Mouse (Mus musculus): Measurements from ENCODE around the gene Gtsf2.
"Not testable (repeated sequence)": the region's sequence is repeated elsewhere in the genome, so short reads cannot be mapped to it uniquely, and the experiment has no call there.

Gene Gtsf2

DNA sequence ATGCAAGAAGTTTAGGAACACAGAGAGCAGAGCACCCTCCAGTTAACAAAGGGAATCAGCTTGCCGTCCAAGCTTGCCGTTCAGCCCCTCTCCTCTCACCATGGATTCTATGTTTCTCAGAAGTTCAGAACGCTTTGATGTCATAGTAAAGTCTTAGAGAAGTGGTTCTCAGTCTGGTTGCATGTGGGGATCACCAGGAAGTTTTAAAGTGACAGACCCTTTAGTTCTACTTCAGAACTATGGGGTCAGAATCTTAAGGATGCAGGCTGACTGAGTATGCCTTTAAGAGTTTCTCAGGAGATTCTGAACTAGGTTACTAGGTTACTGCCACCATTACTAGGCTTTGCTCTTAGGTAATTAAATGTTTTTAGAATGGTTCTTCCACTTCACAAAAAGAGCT, at the start of gene Gtsf2:
TSS of gene Gtsf2 (minus strand) at position 101 of the 400 bp plus-strand sequence.
- no peak for DNase-seq (ENCODE audit: low spot score)

DNA sequence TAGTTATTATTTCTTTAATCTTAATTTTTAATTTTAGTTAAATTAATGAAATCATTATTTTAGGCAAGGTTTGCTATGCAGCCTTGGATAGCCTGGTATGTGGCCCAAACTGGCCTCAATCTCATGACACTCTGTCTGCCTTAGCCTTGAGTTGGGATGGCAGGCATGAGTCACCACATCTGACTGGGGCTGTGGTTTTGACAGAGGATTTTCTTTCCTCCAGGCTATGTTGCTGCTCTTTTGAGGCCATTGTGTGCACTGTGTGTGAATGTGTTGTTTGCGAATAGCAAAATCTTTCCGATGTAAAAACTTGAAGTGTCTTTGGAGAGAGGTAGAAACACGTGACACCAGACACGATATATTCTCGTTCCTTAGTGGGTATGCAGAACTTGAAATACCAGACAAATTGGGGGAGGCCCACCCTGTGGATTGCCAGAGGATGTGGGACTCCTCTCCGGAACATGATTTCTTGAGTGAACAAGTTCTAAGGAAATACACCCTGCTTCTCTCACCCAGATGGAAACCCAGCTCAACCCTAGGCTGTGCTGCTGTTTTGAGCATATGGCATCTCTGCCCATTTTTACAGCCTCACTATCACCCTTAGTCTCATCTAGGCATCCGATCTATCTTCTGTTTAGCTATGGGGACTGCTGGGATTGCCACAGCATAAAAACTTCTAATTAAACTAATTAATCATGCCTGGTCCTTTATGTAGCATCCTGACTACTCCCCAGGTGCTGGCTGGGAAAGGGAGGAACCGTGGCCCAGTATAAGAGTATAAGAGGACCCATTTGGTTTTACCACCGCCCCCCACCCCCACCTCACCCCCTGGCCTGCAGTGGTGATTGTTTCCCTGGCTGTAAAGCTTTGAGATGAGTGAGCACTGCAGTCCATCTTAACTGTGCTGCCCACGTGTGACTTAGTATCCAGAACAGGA, 48.2 kb upstream of the Gtsf2 start:
- DNase-seq (ENCODE audit: low spot score) = no peak

DNA sequence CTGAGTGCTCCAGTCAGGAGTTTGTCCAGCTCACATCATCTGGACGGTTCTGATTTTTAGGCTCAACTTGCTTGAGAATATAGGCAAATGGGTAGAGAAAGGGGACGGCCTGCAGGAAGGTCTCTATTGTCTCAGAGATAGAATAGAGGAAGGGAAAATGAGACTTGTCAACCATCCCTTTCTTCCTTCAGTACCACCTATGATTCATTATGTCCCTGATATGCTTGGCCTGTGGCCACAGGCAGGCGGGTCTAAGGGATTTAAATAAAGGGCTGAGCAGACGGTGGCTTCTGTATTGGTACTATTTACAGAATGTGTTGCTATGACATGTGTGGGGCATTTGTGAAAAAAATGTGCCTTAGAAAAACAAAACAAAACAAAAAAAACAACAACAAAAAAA, 40.1 kb upstream of the Gtsf2 start:
- DNase-seq (ENCODE audit: low spot score) = no peak

DNA sequence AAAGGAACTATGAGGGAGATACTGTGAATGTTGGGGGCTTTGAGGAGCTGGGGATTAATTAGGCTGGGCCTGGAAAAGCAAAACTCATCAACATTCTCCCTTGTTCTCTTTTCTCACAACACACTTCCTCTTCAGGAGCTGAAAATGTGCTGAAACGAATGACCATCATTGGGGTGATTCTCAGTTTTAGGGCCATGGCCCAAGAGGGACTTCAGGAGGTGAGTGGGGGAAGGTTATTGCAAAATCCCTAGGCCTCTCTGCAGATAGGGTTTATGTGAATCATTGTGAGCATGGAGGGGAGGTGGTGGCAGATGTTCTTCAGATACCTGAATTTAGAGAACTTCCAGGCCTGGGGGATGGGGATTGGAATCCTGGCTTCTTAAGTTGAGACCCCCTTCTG, 38.4 kb upstream of the Gtsf2 start:
- no peak for DNase-seq (ENCODE audit: low spot score)

DNA sequence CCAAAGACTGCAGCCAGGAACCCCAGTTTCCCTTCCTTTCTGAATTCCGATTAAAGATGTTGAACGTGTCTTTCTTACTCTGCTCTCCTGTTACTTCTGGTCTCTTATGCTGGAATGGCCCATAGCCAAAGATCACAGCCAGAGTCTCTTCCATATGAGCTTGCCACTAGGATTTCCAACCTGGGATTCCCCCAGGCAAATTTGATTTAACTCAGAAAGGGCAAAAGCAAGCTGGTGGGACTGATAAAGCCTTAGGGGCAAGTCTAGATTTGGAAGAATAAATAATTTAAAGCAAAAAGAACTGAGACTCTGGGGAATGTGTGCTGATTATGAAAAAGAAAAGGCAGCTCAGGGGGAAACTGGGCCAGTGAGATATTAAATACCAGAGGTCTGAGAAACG, 36.8 kb upstream of the Gtsf2 start:
- no peak for DNase-seq (ENCODE audit: low spot score)

DNA sequence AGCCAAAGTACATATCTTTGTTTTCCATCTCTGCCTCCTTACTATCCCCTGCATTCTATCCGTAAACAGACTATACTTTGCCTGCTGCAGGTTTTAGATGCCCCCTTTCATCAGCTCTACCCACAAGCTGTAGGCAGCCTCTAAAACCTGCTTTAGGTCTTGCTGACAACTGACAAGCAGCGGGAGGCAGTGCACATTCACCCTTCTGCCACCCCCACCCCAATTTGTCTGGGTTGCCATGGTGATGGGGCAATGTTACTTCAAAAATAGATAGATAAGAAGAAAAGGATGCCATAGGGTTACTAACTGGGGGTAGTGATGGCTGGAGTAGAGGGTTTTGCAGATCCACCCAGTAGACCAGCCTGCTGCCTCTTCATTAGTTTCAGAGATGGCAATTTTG, 36.2 kb upstream of the Gtsf2 start:
- DNase-seq (ENCODE audit: low spot score) = no peak

DNA sequence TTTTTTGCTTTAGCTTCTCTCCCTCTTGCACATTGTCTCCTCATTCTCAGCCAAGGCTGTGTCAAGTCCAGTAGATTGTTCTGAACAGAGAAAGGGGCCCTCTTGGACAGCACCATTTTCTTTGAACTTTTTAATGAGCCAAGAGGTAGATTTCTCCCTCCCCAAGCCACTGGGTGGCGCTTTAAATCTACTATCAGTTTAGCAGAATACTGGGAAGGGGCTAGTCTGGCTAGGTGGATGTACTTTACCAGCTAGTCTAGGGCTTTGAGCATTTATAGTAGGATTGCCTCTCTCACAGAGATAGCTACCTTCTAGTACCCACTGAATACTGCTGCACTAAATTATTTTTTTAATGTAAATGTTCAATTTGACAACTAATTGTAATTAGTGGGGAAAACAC, 34.2 kb upstream of the Gtsf2 start:
- DNase-seq (ENCODE audit: low spot score) = no peak

DNA sequence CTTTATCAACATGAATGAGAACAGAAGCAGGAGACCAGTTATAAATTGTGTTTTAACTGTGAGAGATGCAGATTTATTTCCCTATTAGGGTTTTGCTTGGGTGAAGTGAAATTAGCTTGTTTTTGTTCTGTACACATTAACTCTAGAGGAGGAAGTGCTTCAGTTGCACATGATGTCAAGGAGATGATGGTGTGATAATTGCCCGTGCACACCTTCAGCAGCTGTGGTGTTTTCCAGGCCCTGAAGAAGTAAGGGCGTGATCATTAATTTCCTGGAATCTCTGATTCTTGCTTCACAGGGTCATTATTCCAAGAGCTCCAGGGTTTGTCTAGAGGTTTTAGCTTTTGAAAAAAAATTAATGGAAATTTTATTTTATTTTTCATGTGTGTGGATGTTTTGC, 31.9 kb upstream of the Gtsf2 start:
- no peak for DNase-seq (ENCODE audit: low spot score)

DNA sequence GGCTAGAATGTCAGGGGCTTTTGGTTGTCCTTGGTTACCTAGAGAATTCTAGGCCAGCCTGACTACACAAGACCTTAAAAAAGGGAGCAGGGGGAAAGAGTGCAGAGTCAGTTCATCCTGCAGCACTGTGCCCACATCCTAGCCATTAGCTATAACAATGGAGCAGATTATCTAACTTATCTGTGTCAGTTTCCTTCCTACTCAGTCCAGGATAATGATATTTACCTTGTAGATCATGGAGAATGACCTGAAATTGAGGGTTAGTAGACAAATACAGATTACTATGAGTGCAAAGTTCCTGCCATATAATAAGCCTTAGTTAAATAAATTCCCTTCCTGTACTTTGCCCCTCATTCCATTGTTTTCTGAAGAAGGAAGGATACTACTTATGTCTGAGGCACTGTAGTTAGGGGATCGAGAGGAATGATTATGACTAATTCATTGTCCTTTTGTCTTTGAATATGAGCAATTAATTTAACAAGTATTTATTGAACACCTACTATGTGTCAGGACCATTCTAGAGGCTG, 30.9 kb upstream of the Gtsf2 start:
- no peak for DNase-seq (ENCODE audit: low spot score)

DNA sequence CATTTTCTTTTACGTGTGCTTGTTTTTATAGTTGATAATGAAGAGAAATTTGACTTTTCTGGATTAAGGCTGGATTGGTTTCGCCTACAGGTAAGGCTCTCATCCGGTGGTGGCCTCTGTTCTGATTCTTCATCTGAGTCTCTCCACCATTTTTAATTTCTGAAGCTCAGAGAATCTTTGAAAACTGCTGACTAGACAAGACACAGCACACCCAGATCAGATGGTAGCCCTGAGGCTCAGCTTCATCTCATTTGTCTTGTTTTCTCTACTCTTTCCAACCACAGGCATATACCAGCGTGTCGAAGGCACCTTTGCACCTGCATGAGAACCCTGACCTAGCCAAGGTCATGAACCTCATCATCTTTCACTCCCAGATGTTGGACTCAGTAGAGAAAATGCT, 25.5 kb upstream of the Gtsf2 start:
- no peak for DNase-seq (ENCODE audit: low spot score)

DNA sequence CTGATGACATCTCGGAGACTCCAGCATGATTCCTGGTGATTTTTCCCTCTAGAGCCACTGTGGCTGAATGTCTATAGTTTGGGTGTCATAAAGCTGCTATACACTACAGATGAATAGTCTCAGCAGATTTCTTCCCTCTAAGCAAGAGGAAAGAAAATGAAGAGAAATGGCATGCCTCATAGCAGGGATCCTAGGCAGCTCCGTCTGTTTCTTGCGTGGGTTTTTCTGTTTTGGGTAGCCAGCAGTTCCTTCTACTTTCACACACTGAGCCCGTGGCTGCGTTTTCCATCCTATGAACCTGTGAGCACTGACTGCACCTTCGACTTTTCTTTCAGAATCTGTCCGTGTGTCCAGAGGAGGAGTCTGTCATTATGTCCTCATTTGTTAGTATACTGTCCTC, 24.9 kb upstream of the Gtsf2 start:
- no peak for DNase-seq (ENCODE audit: low spot score)

DNA sequence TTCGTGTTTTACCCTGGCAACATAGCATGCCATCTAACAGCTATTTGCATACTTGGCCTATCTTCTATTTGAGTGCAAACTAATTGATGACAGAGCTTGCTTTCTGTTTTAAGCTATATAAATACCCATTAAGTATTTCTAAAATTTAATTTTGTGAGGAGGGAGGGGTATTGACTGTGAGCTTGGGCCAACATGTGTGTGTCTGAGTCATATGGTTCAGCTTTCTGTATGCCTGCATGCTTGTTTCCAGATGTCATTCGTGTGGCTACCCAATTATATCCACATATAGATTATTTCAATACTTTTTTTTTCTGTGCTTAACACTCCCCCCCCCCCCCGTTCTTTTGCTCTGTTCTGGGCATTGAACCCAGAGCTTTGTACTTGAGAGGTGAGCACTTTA, 24.0 kb upstream of the Gtsf2 start:
- DNase-seq (ENCODE audit: low spot score) = no peak

DNA sequence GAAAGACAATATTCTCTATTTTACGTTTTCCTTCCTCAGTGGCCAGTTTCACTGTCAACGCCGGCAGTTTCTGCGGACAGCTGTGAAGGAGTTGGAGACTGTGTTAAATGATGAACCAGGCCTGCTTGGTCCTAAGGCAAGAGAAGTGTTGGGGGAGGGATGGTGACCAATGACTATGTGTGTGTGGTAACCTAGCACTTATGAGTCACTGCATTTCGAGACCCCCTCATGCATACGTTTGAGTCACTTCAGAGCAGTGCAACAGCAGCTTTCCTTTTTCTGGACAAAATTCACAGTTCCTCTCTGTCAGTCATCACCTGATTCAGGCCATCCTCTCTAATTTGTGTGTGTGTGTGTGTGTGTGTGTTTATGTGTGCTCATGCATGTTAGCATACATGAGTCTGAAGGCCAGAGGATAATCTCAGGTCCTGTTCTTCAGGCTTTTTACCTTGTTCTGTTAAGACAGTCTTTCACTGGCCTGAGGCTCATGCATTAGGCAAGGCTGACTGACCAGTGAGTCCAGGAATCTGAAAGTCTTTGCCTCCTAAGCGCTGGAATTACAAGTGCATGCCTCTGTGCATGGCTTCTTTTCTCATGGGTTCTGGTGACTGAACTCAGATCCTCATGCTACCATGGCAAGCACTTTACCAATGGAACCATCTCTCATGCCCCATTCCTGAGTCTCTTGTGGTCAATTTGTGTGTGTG, 23.4 kb upstream of the Gtsf2 start:
- DNase-seq (ENCODE audit: low spot score) = no peak

DNA sequence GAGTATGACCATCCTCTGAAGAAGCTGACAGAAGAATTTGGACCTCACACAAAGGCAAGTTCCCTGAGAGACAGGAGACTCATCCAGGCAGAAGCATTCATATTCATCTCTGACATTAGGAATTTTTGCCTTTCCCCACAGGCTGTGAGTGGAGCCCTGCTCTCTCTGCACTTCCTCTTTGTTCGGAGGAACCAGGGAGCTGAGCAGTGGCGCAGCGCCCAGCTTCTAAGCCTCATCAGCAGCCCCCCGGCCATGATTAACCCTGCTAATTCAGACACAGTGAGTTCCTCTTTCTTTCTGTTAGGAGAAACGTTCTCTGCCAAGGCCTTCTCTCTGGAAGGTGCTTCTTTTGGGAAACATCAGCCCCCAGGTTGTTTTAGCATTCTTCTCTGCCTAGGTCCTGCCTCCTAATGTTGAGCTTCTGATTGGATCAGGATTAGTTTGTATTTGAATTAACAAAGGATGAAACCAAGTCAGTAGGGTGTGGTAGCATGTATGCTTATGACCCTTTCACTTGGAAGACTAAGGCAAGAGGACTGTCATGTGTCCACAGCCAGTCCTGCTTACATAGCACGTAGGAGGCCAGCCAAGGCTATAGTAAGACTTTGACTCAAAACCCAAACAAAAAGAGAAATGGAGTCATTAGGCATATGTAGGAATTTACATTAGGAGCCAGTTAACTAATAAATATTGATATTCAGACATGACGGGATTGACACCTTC, 14.4 kb upstream of the Gtsf2 start:
- DNase-seq (ENCODE audit: low spot score) = no peak

DNA sequence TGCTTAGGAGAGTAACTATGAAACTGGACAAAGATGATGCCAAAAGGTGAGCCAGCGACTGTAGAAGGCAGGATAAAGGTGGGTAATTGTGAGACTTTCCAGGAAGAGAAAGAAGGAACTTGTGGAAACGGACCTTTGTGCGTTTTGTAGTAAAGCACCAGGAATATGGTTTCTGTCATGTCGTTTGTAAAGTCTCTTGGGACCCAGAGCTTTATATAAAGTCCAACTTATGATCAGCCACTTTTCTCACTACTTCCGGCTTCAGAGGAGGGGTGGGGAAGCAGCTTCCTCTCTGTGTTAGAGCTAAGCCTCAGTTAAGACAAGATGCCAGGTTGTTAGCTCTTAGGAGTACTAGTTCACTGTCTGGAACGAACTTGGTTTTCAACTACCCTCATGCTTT, 6.2 kb upstream of the Gtsf2 start:
- no peak for DNase-seq (ENCODE audit: low spot score)

DNA sequence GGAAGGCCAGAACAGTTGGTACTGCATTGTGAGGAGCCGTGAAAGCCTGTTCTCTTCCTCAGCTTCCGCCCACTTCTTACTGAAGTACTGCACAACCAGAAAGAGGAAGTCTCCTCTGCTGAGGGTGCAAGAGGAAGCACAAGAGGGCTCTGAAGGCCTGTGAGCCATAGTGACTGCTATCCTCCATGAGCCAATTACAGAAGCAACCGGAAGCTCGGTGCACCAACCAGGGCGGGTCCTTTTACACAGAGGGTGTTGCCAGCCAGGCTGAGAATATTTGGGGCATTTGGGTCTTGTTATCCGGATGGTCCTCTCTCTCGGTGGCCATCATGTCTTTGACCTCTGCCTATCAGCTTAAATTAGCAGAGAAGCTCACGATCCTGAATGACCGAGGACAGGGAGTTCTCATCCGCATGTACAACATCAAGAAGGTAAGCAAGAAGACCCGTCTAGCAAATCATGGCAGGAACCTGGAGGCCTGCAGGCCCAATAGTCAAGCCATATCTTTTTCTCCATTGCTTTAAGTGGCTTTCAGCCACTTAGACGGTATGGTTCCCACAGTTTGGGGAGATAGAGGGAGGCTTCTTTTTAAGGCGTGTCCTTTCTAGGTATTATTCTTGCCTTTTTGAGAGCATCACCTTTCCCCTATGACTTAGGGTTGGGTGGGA, 5.4 kb upstream of the Gtsf2 start, which contains the start of gene Nckap1l:
TSS of gene Nckap1l (plus strand) at position 244 of the 668 bp plus-strand sequence.
- no peak for DNase-seq (ENCODE audit: low spot score)

DNA sequence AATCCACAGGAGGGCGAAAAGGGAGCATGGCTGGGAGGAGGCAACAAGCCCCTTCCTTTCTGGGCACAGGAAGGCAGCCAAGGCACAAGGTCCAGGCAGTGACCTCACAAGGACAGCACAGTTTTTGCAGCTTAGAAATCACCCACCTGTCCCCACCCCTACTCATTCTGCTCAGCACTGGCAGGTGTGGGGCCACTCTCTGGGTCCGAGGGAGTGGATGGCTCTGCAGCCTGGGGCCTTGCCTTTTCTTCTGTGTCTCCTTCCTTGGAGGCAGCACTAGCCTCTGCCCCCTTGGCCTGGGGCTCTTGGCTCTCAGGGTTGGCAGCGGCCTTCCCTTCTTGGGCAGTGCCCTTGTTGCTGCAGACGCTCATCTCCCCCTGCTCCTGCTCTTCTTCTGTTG, 2.3 kb downstream of the Gtsf2 start:
- DNase-seq (ENCODE audit: low spot score) = not testable (repeated sequence)

DNA sequence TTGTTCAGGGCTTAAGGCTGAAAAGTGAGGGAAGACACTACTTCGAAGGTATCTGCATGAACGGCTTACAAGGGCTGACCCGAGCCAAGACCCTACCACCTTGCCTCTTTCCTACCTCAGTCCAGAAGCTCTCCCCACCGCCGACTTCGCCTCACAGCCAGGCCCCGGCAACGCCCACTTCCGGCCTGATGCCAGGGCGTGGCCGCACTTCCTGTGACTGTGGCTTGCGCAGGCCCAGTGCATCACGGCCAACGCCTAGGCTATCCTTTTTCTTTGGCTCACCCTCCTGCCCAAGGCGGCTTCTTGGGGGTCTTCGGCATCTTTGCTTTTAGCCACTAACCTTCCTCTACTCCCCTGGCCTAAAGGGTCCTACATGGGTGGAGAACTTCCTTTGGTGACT, 18.0 kb downstream of the Gtsf2 start, which contains the start of gene Gtsf1:
TSS of gene Gtsf1 (minus strand) at position 230 of the 400 bp plus-strand sequence.
- no peak for DNase-seq (ENCODE audit: low spot score)

DNA sequence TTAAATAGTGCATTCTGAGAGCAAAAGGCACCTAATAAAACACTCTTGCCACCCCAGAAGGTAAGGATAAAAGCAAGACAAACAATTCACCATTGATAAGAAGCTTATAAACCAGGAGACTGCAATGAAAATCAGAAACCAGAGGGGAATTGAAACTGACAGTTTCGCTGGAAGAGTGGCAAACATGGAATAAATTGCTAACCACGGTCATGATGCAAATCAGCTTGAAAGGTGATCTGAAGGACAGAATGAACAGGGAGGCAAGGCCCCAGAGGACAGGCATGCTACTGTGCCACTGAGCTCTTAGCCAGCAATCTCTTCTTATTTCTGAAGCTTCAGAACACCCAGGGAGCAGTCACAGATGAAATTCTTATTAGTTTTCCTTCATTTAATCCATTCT, 21.3 kb downstream of the Gtsf2 start:
- DNase-seq (ENCODE audit: low spot score) = no peak

DNA sequence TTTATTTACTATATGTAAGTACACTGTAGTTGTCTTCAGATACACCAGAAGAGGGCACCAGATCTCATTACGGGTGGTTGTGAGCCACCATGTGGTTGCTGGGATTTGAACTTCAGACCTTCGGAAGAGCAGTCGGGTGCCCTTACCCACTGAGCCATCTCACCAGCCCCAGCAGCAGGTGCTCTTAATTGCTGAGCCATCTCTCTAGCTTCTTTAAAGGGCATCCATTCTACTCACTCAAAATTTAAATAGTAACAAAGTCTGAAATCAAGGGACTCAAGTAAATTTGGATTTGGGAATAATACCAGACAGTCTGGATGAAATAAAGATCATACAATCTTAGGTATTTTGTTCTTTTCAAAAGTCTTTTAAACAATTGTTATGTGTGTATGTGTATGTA, 42.7 kb downstream of the Gtsf2 start:
- DNase-seq (ENCODE audit: low spot score) = not testable (repeated sequence)

DNA sequence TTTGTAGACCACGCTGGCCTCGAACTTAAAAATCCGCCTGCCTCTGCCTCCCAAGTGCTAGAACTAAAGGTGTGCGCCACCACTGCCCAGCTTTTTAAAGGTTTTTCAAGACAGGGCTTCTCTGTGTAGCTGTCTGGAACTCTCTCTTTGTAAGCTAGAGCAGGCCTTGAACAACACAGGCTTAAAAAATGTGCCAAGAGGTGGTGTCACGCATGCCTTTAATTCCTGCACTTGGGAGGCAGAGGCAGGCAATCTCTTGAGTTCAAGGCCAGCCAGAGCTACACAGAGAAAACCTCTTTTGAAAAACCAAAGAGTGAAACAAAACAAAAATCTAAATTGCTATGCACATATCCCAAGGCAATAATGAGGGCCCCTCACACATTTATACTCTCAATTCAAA, 46.9 kb downstream of the Gtsf2 start:
- DNase-seq (ENCODE audit: low spot score) = no peak

DNA sequence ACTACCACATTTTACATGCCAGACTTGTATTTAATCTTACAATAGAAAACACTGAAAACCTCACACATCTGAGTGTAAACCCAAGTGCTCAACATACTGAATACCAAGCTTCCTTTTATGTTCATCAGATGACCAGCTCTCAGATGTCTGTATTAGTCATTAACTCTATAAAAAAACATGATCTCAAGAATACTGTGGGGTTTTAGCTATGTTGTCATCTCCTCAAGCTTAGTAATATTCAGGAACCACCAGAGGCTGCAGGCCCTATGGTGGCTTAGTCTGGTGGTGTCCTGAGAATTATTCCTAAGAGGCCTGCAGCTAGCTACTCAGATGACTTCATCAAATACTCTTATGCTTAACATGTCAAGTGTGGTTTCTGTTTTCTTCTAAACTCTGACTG, 54.7 kb downstream of the Gtsf2 start:
- no peak for DNase-seq (ENCODE audit: low spot score)
